Mouse (Mus musculus): Measurements from ENCODE around the gene Gm20388. TPM values are rescaled to one million over a fixed set of nuclear protein-coding genes. Genes with fewer than 3 reads are reported as not detected.

Gene Gm20388
- polyA plus RNA-seq, 2 experiments, result 8.5 TPM; not detected in 1

GRCm38 (mm10) chr8:122717869-122718509 lies 2807.3 kb downstream of the Gm20388 start:
- DNase-seq (ENCODE audit: low read depth in 3 of 3, low spot score in 3 of 3) (no peak), ATAC-seq (ENCODE audit: insufficient read depth) (no peak)
- H3K27ac ChIP-seq, result no peak overlapping the region
- H3K4me1 ChIP-seq (replicated peaks; ENCODE audit: control insufficient read depth in 2 of 2, insufficient read depth in 2 of 2, low read length in 1 of 2), result peaks cover 42 to 51% of the 10 kb centered on the region in 2 experiments
- H3K9ac ChIP-seq (replicated peaks), result no peak overlapping the region; the same call in 1 of the 2 replicates
- H3K27me3 ChIP-seq (ENCODE audit: control insufficient read depth, insufficient read depth, low read length), result peaks cover 19% of the 10 kb centered on the region; the same call in 1 of the 2 replicates
- 60% methylated on average over 10 of the region's 10 CpGs for WGBS (ENCODE audit: insufficient replicate concordance)
- H3K4me2 ChIP-seq (ENCODE audit: low read depth), result 0 out of 2 replicates have a peak overlapping the region, but pooled peaks have one; percentile 85
- no peak overlapping the region for H3K4me3 ChIP-seq (ENCODE audit: insufficient read depth in 1 of 2, low read depth in 2 of 2, low read length in 2 of 2)
- no peaks in the 10 kb centered on the region for H3K9me3 ChIP-seq (ENCODE audit: control insufficient read depth, low read length)
- no peak for TF ChIP-seq EP300 (IDR thresholded peaks at IDR 0.05; ENCODE audit: low read depth)
- TF ChIP-seq CTCF (IDR thresholded peaks at IDR 0.05; ENCODE audit: low read depth), result no peak
- no peaks in the 10 kb centered on the region for H3K36me3 ChIP-seq (replicated peaks; ENCODE audit: control insufficient read depth, insufficient read depth, low read depth)

GRCm38 (mm10) chr8:122718711-122719499 lies 2808.3 kb downstream of the Gm20388 start:
- peak overlapping the region; percentile 85 for H3K4me2 ChIP-seq (ENCODE audit: low read depth)
- no peaks in the 10 kb centered on the region for H3K36me3 ChIP-seq (replicated peaks; ENCODE audit: control insufficient read depth, insufficient read depth, low read depth)
- ATAC-seq (ENCODE audit: insufficient read depth) (peak; percentile 0; the same call in 1 of the 2 replicates), DNase-seq (ENCODE audit: low read depth in 3 of 3, low spot score in 3 of 3) (no peak)
- no peak for TF ChIP-seq CTCF (IDR thresholded peaks at IDR 0.05; ENCODE audit: low read depth)
- H3K4me3 ChIP-seq (ENCODE audit: insufficient read depth in 1 of 2, low read depth in 2 of 2, low read length in 2 of 2), result peak overlapping the region; percentile 30 to 31; a peak in 3 of 4 replicates
- peak overlapping the region; percentile 76 for H3K27ac ChIP-seq
- peak overlapping the region; percentile 61 for H3K9ac ChIP-seq (replicated peaks)
- 56% methylated on average over 14 of the region's 14 CpGs for WGBS (ENCODE audit: insufficient replicate concordance)
- H3K4me1 ChIP-seq (replicated peaks; ENCODE audit: control insufficient read depth in 2 of 2, insufficient read depth in 2 of 2, low read length in 1 of 2), result peaks cover 42 to 48% of the 10 kb centered on the region in 2 experiments
- no peaks in the 10 kb centered on the region for H3K9me3 ChIP-seq (ENCODE audit: control insufficient read depth, low read length)
- peaks cover 19% of the 10 kb centered on the region; the same call in 1 of the 2 replicates for H3K27me3 ChIP-seq (ENCODE audit: control insufficient read depth, insufficient read depth, low read length)

GRCm38 (mm10) chr8:122719500-122720065 lies 2808.9 kb downstream of the Gm20388 start:
- Histone ChIP-seq H3K4me1 (replicated peaks; ENCODE audit: control insufficient read depth in 2 of 2, insufficient read depth in 2 of 2, low read length in 1 of 2) (peaks cover 42 to 48% of the 10 kb centered on the region in 2 experiments), H3K27ac (peak overlapping the region; percentile 91), H3K4me3 (ENCODE audit: insufficient read depth in 1 of 2, low read depth in 2 of 2, low read length in 2 of 2) (peak overlapping the region; percentile 41 to 48), H3K4me2 (ENCODE audit: low read depth) (peak overlapping the region; percentile 85), H3K27me3 (ENCODE audit: control insufficient read depth, insufficient read depth, low read length) (peaks cover 19% of the 10 kb centered on the region; the same call in 1 of the 2 replicates), H3K36me3 (replicated peaks; ENCODE audit: control insufficient read depth, insufficient read depth, low read depth) (no peaks in the 10 kb centered on the region), H3K9ac (replicated peaks) (peak overlapping the region; percentile 61), H3K9me3 (ENCODE audit: control insufficient read depth, low read length) (no peaks in the 10 kb centered on the region)
- peak; percentile 67 for TF ChIP-seq CTCF (IDR thresholded peaks at IDR 0.05; ENCODE audit: low read depth)
- peak; percentile 98 for TF ChIP-seq EP300 (IDR thresholded peaks at IDR 0.05; ENCODE audit: low read depth)
- ATAC-seq (ENCODE audit: insufficient read depth), result peak; percentile 88
- WGBS (ENCODE audit: insufficient replicate concordance), result 2% methylated on average over 7 of the region's 7 CpGs
- DNase-seq (ENCODE audit: low read depth in 3 of 3, low spot score in 3 of 3), result peak; percentile 97 to 98 (median 97)

- Histone ChIP-seq H3K9me3 (ENCODE audit: control insufficient read depth, low read length) (no peaks in the 10 kb centered on the region), H3K36me3 (replicated peaks; ENCODE audit: control insufficient read depth, insufficient read depth, low read depth) (no peaks in the 10 kb centered on the region), H3K9ac (replicated peaks) (peak overlapping the region; percentile 50), H3K27ac (peak overlapping the region; percentile 94), H3K4me3 (ENCODE audit: insufficient read depth in 1 of 2, low read depth in 2 of 2, low read length in 2 of 2) (peak overlapping the region; percentile 41 to 48), H3K27me3 (ENCODE audit: control insufficient read depth, insufficient read depth, low read length) (peaks cover 24% of the 10 kb centered on the region), H3K4me2 (ENCODE audit: low read depth) (peak overlapping the region; percentile 85), H3K4me1 (replicated peaks; ENCODE audit: control insufficient read depth in 2 of 2, insufficient read depth in 2 of 2, low read length in 1 of 2) (peaks cover 42 to 48% of the 10 kb centered on the region in 2 experiments)
- DNase-seq (ENCODE audit: low read depth in 3 of 3, low spot score in 3 of 3) (peak; percentile 90 to 95 (median 92)), ATAC-seq (ENCODE audit: insufficient read depth) (peak; percentile 81)
- WGBS (ENCODE audit: insufficient replicate concordance), result under 1% methylated on average over 25 of the region's 25 CpGs
- TF ChIP-seq EP300 (IDR thresholded peaks at IDR 0.05; ENCODE audit: low read depth) (peak; percentile 97), CTCF (IDR thresholded peaks at IDR 0.05; ENCODE audit: low read depth) (no peak)
These were observed 2809.6 kb downstream of the Gm20388 start for GRCm38 (mm10) chr8:122720070-122720729.

Data from liver, embryonic 14.5 days (tissue).